Mouse (Mus musculus) myocyte (in vitro differentiated cells): ENCODE data around the gene Slc22a3. TPM values are rescaled to one million over a fixed set of nuclear protein-coding genes. Genes with fewer than 3 reads are reported as not detected.

Experiments
- H3K27me3 ChIP-seq: one replicate; pipeline ENCODE4 v1.6.1; 2011; ENCODE audit not compliant: control insufficient read depth, insufficient read depth, insufficient read length
- H3K36me3 ChIP-seq: one replicate; pipeline ENCODE4 v1.6.1; 2011; ENCODE audit not compliant: control insufficient read depth, insufficient read depth
- H3K4me2 ChIP-seq: one replicate; pipeline ENCODE4 v1.6.1; 2011; ENCODE audit warnings: low read depth, control low read depth
- H3K4me3 ChIP-seq: one replicate; pipeline ENCODE4 v1.5.1; 2011; ENCODE audit warnings: mild to moderate bottlenecking, control low read depth, moderate library complexity
- H3K79me2 ChIP-seq: one replicate; pipeline ENCODE4 v1.6.1; 2011; ENCODE audit not compliant: control insufficient read depth, insufficient read depth
- H3ac ChIP-seq: one replicate; pipeline ENCODE4 v1.6.1; 2011; ENCODE audit not compliant: control insufficient read depth, insufficient read length
- CEBPB ChIP-seq: IDR thresholded peaks from 2 replicates; pipeline ENCODE4 v1.6.1; 2011; ENCODE audit warnings: mild to moderate bottlenecking, moderate library complexity; ENCODE audit not compliant: poor library complexity, insufficient read depth, severe bottlenecking
- E2F4 ChIP-seq: IDR thresholded peaks from one replicate; pipeline ENCODE4 v1.6.1; 2011; ENCODE audit warnings: mild to moderate bottlenecking, control low read depth, moderate library complexity; ENCODE audit not compliant: insufficient read depth
- MAX ChIP-seq: IDR thresholded peaks from one replicate; pipeline ENCODE4 v1.6.1; 2011; ENCODE audit warnings: low read depth, mild to moderate bottlenecking, control low read depth
- MYOD1 ChIP-seq, 3 experiments: IDR thresholded peaks; one replicate each; pipeline ENCODE4 v1.6.1; 2011; ENCODE audit warnings: control low read depth in 2 of 3, low read depth in 2 of 3, mild to moderate bottlenecking in 2 of 3, moderate library complexity in 1 of 3; ENCODE audit not compliant: insufficient read length in 2 of 3, control insufficient read depth in 1 of 3
- MYOG ChIP-seq, 3 experiments: IDR thresholded peaks; one replicate each; pipeline ENCODE4 v1.6.1; 2011; ENCODE audit warnings: control low read depth in 2 of 3, low read depth in 2 of 3, mild to moderate bottlenecking in 2 of 3; ENCODE audit not compliant: insufficient read length in 2 of 3, control insufficient read depth in 1 of 3, insufficient read depth in 1 of 3
- POLR2A ChIP-seq: IDR thresholded peaks from one replicate; pipeline ENCODE4 v1.6.1; 2011; ENCODE audit warnings: low read depth, mild to moderate bottlenecking, control low read depth, moderate library complexity; ENCODE audit not compliant: insufficient read length
- POLR2AphosphoS2 ChIP-seq: IDR thresholded peaks from one replicate; pipeline ENCODE4 v1.6.1; 2011; ENCODE audit warnings: low read depth, control low read depth; ENCODE audit not compliant: insufficient read length
- REST ChIP-seq: IDR thresholded peaks from one replicate; pipeline ENCODE4 v1.6.1; 2011; ENCODE audit warnings: mild to moderate bottlenecking, control low read depth, moderate library complexity; ENCODE audit not compliant: insufficient read depth, insufficient read length
- SRF ChIP-seq: IDR thresholded peaks from one replicate; pipeline ENCODE4 v1.6.1; 2011; ENCODE audit warnings: low read depth; ENCODE audit not compliant: control insufficient read depth, insufficient read length
- TCF12 ChIP-seq: IDR thresholded peaks from one replicate; pipeline ENCODE4 v1.6.1; 2011; ENCODE audit warnings: mild to moderate bottlenecking, control low read depth; ENCODE audit not compliant: poor library complexity, insufficient read depth, severe bottlenecking
- TCF3 ChIP-seq: IDR thresholded peaks from one replicate; pipeline ENCODE4 v1.6.1; 2011; ENCODE audit warnings: low read depth, control low read depth; ENCODE audit not compliant: insufficient read length
- USF1 ChIP-seq: IDR thresholded peaks from one replicate; pipeline ENCODE4 v1.6.1; 2011; ENCODE audit warnings: low read depth, mild to moderate bottlenecking, control low read depth, moderate library complexity
- polyA plus RNA-seq: library from polyadenylated mRNA; unstranded; fragments of >200 nt; fragmentation: generic; extraction: Trizol; gene quantifications from one replicate; pipeline ENCODE4 v1.2.1, GENCODE M21; 2012; ENCODE audit warnings: missing spikeins

Slc22a3 gene
- polyA plus RNA-seq, 1 experiment, result not detected

DNA sequence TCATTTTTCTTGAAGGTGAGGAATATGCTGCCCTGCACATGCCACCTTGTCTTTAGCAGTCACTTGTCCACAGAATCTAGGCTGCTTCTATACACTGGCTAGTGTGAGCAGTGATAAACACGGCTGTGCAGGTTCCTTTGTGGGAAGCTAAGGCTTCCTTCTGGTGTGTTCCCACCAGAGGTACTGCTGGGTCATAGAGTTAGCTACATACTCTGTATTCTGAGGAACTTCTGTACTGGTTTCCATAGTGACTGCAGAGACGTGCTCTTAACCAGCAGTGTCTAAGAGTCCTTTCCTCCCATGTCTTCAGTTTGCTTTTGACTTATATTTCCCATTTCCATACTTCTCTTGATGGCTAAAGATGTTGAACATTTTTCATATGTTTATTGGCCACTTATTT, 11.6 kb upstream of the Slc22a3 start:
- Histone ChIP-seq H3K4me2 (no peak overlapping the region), H3K79me2 (no peaks in the 10 kb centered on the region), H3ac (no peak overlapping the region), H3K36me3 (no peaks in the 10 kb centered on the region), H3K27me3 (peaks cover 18% of the 10 kb centered on the region), H3K4me3 (no peak overlapping the region)
- TF ChIP-seq CEBPB (no peak), MYOG (IDR thresholded peaks at IDR 0.05; ENCODE audit: control insufficient read depth in 1 of 3, insufficient read depth in 1 of 3, insufficient read length in 2 of 3, low read depth in 2 of 3) (no peak)

- no peak for TF ChIP-seq POLR2A
- no peak for TF ChIP-seq MYOD1 (IDR thresholded peaks at IDR 0.05; ENCODE audit: control insufficient read depth in 1 of 3, insufficient read length in 2 of 3, low read depth in 2 of 3)
- TF ChIP-seq MYOG (IDR thresholded peaks at IDR 0.05; ENCODE audit: control insufficient read depth in 1 of 3, insufficient read depth in 1 of 3, insufficient read length in 2 of 3, low read depth in 2 of 3), result no peak
- TF ChIP-seq POLR2AphosphoS2, result no peak
- TF ChIP-seq CEBPB, result no peak
- no peak for TF ChIP-seq TCF12
- TF ChIP-seq USF1, result no peak
- TF ChIP-seq MAX, result no peak
- no peak for TF ChIP-seq SRF
- TF ChIP-seq TCF3, result no peak
- no peak for TF ChIP-seq REST
- no peak for TF ChIP-seq E2F4
- Histone ChIP-seq H3K79me2 (no peaks in the 10 kb centered on the region), H3K4me3 (no peak overlapping the region), H3K36me3 (no peaks in the 10 kb centered on the region), H3K27me3 (peaks cover 23% of the 10 kb centered on the region), H3ac (no peak overlapping the region), H3K4me2 (no peak overlapping the region)
These were observed 10.7 kb upstream of the Slc22a3 start for GRCm38 (mm10) chr17:12518194-12518593.

GRCm38 (mm10) chr17:12513997-12514396, 6.5 kb upstream of the Slc22a3 start:
- Histone ChIP-seq H3K27me3 (peaks cover 38% of the 10 kb centered on the region), H3ac (no peak overlapping the region), H3K4me2 (no peak overlapping the region), H3K36me3 (no peaks in the 10 kb centered on the region), H3K4me3 (no peak overlapping the region), H3K79me2 (no peaks in the 10 kb centered on the region)
- TF ChIP-seq USF1 (no peak), POLR2A (no peak), REST (no peak), SRF (no peak), POLR2AphosphoS2 (no peak), TCF3 (no peak), MAX (no peak), CEBPB (no peak), MYOD1 (IDR thresholded peaks at IDR 0.05; ENCODE audit: control insufficient read depth in 1 of 3, insufficient read length in 2 of 3, low read depth in 2 of 3) (no peak), MYOG (IDR thresholded peaks at IDR 0.05; ENCODE audit: control insufficient read depth in 1 of 3, insufficient read depth in 1 of 3, insufficient read length in 2 of 3, low read depth in 2 of 3) (no peak), TCF12 (no peak), E2F4 (no peak)

- H3K79me2 ChIP-seq, result no peaks in the 10 kb centered on the region
- TF ChIP-seq POLR2A, result no peak
- TF ChIP-seq E2F4, result no peak
- no peak for TF ChIP-seq CEBPB
- TF ChIP-seq USF1, result no peak
- TF ChIP-seq TCF3, result no peak
- no peak for TF ChIP-seq MYOD1 (IDR thresholded peaks at IDR 0.05; ENCODE audit: control insufficient read depth in 1 of 3, insufficient read length in 2 of 3, low read depth in 2 of 3)
- TF ChIP-seq MAX, result no peak
- no peak for TF ChIP-seq POLR2AphosphoS2
- TF ChIP-seq REST, result no peak
- TF ChIP-seq TCF12, result no peak
- TF ChIP-seq SRF, result no peak
- no peak for TF ChIP-seq MYOG (IDR thresholded peaks at IDR 0.05; ENCODE audit: control insufficient read depth in 1 of 3, insufficient read depth in 1 of 3, insufficient read length in 2 of 3, low read depth in 2 of 3)
- H3K4me2 ChIP-seq, result no peak overlapping the region
- no peak overlapping the region for H3K4me3 ChIP-seq
- H3ac ChIP-seq, result no peak overlapping the region
- H3K36me3 ChIP-seq, result no peaks in the 10 kb centered on the region
- H3K27me3 ChIP-seq, result peaks cover 40% of the 10 kb centered on the region
These were observed 5.8 kb upstream of the Slc22a3 start for GRCm38 (mm10) chr17:12513107-12513923.
